Mouse (Mus musculus) gastrocnemius, adult 8-10 months (tissue): Measurements from ENCODE around the gene Pak1ip1. TPM values are rescaled to one million over a fixed set of nuclear protein-coding genes. Genes with fewer than 3 reads are reported as not detected.
A peak's percentile ranks its signal among the peaks of the same experiment; 100 is the strongest.

Experiments
- DNase-seq, 2 experiments: peaks; one replicate each; pipeline ENCODE4 v3.0.0; 2022; ENCODE audit warnings: low spot score in 2 of 2
- total RNA-seq, 4 experiments: library from RNA; stranded (reverse); gene quantifications; 2 replicates each; pipeline ENCODE4 v1.2.4; 2022

The Pak1ip1 gene
- total RNA-seq, 4 experiments from 2014 or later = 24.0 to 26.8 (median 25.4) TPM

DNA sequence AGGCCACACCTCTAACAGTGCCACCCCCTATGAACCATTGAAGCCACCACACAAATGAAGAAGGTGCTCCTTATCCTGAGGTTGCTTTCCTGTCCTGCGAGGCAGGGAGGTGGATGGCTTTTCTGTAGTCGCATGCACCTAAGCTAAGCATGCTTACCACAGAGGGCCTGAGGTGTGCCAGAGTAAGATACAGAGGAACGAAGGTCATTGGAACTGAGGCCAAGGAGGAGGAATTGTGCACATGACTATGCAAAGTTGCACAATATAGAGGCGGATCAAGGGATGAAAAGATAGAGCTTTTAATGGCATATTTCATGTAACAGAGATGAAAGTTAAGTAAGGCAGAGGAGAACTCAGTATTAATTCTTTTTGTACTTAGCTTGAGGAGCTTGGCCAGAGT is 5.4 kb downstream of the Pak1ip1 start:
- DNase-seq = no peak

- no peak for DNase-seq
Measured at GRCm38 (mm10) chr13:41008271-41008670, 7.4 kb downstream of the Pak1ip1 start.

- DNase-seq = no peak
Measured at GRCm38 (mm10) chr13:41008946-41009345, 8.1 kb downstream of the Pak1ip1 start.

DNA sequence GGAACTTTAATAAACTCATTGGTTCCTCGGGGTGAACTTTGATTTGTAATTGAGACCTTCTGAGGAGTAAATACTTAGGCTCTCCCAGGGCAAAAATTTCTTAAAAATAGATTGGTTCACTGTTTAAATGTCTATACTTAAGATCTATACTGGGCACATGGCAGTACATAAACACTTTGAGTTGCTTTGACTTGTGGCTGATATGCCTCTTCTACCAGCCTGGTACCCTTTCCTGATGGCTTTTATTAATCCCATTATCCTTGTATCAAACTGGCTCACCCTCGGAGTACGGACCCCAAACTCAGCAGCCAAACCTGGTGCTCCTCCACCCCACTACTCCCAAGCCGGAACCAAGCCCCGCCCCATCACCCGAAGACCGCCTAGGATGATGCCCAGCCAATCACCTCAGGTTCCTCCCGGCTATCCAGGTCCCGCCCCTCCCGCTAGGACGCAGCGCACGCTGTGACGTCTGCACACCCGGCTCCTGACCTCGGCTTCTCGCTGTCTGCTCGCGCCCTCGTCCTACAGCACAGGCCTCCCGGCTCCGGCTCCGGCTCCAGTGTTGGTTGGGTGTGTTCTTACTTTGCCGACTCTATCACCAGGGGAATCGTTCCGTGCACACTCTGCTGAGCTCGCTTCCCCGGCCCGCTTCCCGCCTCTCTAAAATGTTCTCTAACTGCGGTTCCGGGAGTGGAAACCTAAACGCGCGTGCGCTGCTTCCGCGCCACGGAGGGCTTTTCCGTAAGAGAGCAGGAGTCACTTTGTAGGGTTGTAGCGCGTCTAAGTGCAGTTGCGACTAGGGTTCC is 15.2 kb downstream of the Pak1ip1 start, which contains the start of gene Tmem14c:
TSS of gene Tmem14c (plus strand) at position 464 of the 806 bp plus-strand sequence.
- DNase-seq = peak; percentile 88 to 89

DNA sequence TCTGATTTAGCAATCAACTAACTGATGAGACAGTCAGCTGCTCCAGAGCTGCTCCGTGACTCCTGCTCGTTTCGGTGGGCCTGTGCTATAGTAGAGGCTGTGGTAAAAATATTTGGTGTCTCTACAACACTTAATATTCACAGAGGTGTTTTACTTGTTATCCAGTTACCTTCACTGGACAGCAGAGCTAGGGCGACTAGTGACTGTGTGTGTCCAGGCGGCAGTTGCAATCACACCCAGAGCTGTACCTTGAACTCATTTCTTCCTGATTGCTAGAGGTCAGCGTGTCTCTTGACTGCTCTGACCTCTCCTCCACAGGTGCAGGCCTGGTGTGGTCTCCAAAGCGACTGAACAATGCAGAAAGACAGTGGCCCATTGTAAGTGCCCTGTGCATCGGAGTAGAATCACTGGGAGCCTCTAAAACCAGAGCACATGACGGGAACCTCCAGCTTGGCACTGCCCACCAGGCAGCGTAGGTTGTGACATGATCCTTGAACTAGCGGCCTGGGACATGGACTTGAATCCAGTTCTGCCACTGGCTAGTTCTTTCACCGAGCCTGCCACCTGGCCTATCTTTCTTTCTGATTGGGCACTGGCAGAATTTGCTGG is 16.1 kb downstream of the Pak1ip1 start:
- no peak for DNase-seq

DNA sequence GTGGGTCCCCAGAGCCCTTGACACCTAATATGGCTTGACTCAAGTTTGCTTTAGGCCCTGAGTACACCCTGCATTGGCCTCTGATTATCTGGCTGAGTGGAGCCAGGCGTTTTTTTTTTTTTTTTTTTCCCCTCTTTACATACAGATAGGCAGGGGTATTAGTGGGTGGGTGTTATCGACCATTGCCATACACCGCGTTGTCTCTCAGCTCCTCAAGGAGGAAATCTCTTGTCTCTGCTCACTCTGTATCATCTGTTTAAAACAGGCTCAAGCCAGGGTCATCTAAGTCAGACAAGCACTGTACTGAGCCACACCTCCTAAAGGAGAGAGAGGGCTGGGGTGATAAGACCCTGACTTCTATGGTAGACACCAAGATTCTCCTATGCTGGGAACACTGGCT is 17.0 kb downstream of the Pak1ip1 start:
- DNase-seq = no peak

DNA sequence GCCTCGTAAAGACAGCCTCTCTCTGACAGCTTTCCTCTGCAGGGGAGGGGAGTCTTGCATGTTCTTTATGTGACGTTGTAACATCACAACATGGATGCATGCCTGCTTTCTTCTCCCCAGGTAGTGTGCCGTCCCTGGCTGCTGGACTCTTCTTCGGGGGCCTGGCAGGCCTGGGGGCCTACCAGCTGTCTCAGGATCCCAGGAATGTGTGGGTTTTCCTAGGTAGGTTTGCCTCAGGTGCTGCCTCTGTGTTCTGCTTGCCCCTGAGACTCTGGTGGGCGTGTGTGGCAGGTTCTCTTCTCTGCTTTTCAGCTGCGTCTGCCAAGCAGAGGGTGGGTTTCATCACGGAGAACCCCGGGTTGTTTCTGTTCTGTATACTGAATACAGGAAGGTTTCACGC is 17.4 kb downstream of the Pak1ip1 start:
- no peak for DNase-seq

DNA sequence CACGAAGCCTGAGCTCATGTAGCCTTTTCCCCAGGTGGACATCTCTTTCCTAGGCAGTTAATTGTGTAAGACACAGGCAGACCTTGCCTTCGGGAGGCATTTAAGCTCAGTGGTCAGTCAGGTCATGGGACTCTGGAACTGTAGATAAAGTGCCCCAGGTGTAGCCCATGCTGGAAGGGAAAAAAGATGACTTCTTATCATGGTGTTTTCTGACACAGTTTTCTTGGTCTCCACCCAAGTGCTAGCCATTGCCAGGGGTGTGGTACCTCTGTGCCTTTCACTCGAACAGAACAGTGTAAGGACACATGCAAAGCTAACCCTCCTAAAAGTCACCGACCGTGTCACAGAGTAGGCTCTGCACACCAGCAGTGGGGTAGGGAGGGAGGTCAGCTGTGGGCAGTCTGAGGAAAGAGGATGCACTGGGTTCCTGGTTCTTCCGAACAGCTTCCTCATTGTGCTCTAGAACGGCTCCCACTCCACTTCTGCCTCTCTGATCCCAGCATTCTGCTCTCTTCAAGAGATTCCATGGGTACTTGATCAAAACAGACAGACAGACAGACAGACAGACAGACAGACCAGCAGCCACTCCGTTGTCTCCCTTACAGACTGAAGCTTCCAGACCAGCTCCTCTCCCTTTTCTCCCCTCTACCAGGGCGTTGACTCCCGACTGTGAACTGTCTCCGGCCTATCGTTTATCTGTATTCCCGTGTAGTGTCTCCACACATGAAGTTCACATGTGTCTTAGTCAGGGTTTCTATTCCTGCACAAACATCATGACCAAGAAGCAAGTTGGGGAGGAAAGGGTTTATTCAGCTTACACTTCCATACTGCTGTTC is 18.2 kb downstream of the Pak1ip1 start:
- DNase-seq = no peak

- DNase-seq = no peak
Measured at GRCm38 (mm10) chr13:41020494-41020893, 19.7 kb downstream of the Pak1ip1 start.

DNA sequence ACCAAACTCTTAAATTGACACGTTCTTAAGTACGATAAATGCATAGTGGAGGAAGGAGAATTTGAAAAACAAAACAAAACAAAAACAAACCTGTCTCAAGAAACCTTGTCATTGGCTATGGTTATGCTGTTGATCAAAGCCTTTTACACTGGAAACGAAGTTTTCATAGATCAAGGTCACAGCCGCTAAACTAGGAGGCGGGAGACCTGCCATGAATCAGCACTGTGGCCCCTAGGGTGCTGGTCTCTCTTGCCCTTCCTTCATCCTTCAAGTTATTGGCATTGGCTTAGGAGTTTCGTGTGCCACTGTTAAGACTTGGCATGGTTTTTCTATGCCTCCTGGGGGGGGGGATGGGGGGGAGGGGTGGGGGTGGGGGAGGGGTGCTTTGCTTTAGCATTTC is 20.8 kb downstream of the Pak1ip1 start:
- DNase-seq = no peak

DNA sequence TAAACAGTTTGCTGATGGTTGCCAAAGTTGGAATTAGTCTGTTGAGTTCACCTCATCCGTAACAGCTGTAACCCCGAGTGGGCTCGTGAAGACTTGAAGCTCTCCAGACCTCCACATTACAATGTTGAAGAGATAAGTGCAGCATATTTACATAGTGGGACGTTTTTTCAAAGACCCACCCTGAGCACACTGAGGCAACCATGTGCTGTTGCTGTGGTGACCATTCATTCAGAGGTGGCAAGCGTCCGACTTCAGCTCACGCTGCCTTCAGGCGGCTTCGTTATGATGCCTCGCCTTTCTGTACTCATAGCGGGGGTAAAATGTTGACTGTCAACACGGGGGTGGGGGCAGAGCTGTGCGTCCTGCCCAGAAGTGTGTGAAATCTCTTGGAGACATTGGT is 21.3 kb downstream of the Pak1ip1 start:
- no peak for DNase-seq

GRCm38 (mm10) chr13:41030098-41030497 is 29.3 kb downstream of the Pak1ip1 start:
- no peak for DNase-seq

DNA sequence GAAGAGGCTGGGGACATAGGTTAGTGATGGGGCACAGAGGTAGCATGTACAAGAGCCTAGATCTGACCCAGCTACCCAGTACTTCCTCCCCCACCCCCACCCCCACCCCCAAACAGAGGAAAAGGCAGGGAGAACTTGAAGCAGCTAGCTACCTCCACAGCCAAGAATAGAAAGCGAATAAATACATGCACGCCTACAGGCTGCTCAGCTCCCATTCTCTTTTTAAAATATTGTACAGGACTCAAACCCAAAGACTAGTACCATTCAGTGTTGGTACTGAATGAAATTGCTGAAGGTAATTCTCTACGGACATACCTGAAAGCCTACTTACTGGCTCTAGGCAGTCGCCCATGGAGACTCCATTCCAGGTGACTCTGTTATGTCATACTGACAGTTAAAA is 41.7 kb downstream of the Pak1ip1 start:
- no peak for DNase-seq

- no peak for DNase-seq
Measured at GRCm38 (mm10) chr13:41045901-41046300, 45.1 kb downstream of the Pak1ip1 start.

DNA sequence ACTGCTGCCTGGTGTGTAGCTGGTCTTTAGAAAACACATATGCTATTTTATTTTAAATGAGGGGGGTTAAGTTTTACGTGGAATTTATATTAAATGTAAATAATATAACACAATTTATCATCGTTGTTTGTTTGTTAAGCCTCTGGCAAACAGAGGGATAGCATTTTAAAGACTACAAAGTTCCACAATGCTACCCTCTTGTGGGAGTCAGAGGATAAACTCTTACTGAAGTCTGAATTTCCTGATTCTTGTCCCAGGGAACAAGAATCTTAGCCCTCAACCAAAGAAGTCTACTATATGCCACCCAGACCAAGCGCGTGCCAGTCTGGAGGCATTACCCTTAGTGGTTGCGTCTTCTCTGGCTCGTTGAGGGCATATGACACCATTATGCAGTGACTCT is 46.5 kb downstream of the Pak1ip1 start:
- no peak for DNase-seq

- no peak for DNase-seq
Measured at GRCm38 (mm10) chr13:41051965-41052364, 51.1 kb downstream of the Pak1ip1 start.

Other genes starting within 250 kb of the Pak1ip1 start
- gene Gcnt2, start 141.3 kb upstream of the Pak1ip1 start, total RNA-seq = 10 to 100 TPM in 2 of 4 experiments, 1 to 10 TPM in 2; 7.2 to 13.5 (median 10.7) TPM
- gene Tmem14c, start 15.3 kb downstream of the Pak1ip1 start, total RNA-seq = 10 to 100 TPM; 61.9 to 77.7 (median 67.6) TPM
- gene Mak, start 78.7 kb downstream of the Pak1ip1 start, total RNA-seq = not detected
- not detected for gene Gcm2, start 110.0 kb downstream of the Pak1ip1 start, total RNA-seq
- gene Sycp2l, start 113.3 kb downstream of the Pak1ip1 start, total RNA-seq = not detected
- under 1 TPM in 2 of 4 experiments, not detected in 2; 0.09 to 0.11 TPM for gene Elovl2, start 219.4 kb downstream of the Pak1ip1 start, total RNA-seq
- 10 to 100 TPM; 37.3 to 49.1 (median 39.6) TPM for gene Smim13, start 248.8 kb downstream of the Pak1ip1 start, total RNA-seq